23 mouse cellular contexts compared by ENCODE assay signal in the genomic region with DNA sequence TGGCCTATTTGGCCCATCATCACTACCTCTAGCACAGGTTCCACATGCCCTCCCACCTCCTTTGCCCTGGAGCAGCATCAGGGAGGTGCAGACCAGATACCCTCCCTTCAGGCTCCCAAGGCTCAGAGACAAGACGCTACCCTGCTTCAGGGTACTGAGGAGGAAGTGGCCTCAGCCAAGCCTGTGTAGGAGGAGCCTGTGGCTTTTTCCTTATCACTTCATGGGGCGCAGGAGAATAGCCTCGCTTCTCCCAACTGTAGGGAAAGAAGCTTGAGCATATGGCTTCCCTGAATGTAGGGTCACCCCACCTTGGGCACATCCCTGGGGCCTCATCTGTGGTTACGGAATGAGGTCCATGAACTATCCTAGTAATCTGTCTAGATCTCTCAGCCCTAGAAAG.
"Had no signal": no experiment of that assay in that cellular context is flagged by ENCODE, and none has a peak within 500 bp of the region (broad histone marks: within the 10 kb centered on the region; RNA-seq: fewer than 3 reads in every experiment).

No protein-coding gene starts in this region.

- H3K27ac ChIP-seq: heart, embryonic 10.5 days; hindbrain, embryonic 10.5 days; hindbrain, embryonic 12.5 days; hindbrain, embryonic 14.5 days; intestine, embryonic 15.5 days; layer of hippocampus, adult 2 months; left cerebral cortex, adult 2 months; limb, embryonic 10.5 days; limb, embryonic 12.5 days had no signal

- H3K4me1 ChIP-seq: heart, embryonic 12.5 days; hindbrain, embryonic 10.5 days; hindbrain, embryonic 12.5 days; intestine, embryonic 15.5 days; limb, embryonic 10.5 days; limb, embryonic 12.5 days had no signal

- ATAC-seq: hindbrain, embryonic 16.5 days; inflammation-experienced regulatory T-cells, adult 6 months; intestine, embryonic 15.5 days; intestine, postnatal 0 days had no signal

- H3K36me3 ChIP-seq: heart, embryonic 10.5 days; heart, embryonic 12.5 days; hindbrain, embryonic 10.5 days; hindbrain, embryonic 12.5 days; intestine, embryonic 15.5 days; limb, embryonic 10.5 days; limb, embryonic 12.5 days had no signal

- H3K9ac ChIP-seq: heart, embryonic 12.5 days; hindbrain, embryonic 12.5 days; hindbrain, embryonic 14.5 days; intestine, embryonic 15.5 days; limb, embryonic 12.5 days had no signal

- H3K27me3 ChIP-seq: heart, embryonic 12.5 days; hindbrain, embryonic 12.5 days; intestine, embryonic 15.5 days had no signal

- H3K4me3 ChIP-seq: heart, embryonic 10.5 days; heart, embryonic 12.5 days; hindbrain, embryonic 10.5 days; hindbrain, embryonic 12.5 days; intestine, embryonic 15.5 days; layer of hippocampus, adult 2 months; left cerebral cortex, adult 2 months; limb, embryonic 10.5 days; limb, embryonic 12.5 days had no signal

- H3K9me3 ChIP-seq: heart, embryonic 10.5 days; heart, embryonic 12.5 days; hindbrain, embryonic 10.5 days; hindbrain, embryonic 12.5 days; intestine, embryonic 15.5 days; limb, embryonic 10.5 days; limb, embryonic 12.5 days had no signal

- DNase-seq: gastrocnemius, postnatal 25 days; heart, adult 18-20 months; heart, postnatal 10 days; heart, postnatal 4 days; kidney, adult 18-20 months; kidney, adult 8-10 months; kidney, postnatal 10 days; kidney, postnatal 25 days; kidney, postnatal 4 days; liver had no signal
